Mouse (Mus musculus): ENCODE measurements at regions not wholly inside any gene's neighbourhood (a gene's known extent, or its start where the extent isn't known, plus 50 kb on each side); places are given as distances from the start of the nearest gene placed in this dataset.

DNA sequence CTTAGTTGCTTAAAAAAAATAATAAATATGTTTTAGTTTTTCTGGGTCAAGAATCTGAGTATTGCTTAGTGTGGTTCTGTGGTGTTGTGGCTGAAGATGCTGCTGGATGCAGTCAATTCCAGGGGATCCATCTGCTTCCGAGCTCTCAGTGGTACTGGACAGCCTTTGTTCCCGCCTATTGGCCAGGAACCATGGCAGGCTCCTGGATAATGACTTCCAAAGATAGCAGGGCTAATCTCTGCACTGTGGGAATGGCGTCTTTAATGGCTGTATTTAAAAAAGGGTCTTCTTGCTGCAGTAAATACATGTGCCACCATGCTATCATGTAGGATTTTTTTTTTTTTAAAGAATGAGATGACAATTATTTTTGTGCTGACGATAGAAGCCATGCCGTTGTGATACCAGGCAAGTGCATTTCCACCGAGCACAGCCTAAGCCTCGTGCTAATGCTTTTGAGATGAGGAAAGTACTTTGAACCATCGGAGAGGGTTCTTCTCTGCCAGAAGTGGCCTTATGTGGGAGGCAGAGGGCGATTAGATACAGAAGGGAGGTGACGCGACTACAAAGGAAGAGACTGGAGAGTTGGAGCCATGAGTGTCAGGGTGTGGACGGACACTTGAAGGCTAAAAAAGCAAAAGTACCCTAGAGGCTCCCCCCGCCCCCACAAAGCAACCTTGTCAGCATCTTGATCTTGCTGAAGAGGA is 50.7 kb upstream of the Rgs8 start:
- DNase-seq = peak; percentile 25 to 42

DNA sequence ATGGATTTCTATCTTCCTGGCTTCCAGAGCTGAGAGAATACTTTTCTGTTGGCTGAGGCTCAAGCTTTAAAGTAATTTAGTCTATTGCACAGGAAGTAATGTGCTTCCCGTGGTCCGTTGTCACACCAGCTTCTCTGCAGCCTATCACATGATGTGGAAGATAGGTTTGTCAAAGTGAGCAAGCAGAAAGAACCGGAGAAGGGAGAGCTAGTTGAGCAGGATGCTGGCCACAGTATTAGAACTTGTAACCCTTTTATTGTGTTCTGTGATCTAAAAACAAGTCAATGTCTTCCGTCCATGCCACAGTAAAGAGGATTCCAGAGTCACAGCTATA is 50.2 kb upstream of the Rgs8 start:
- DNase-seq = no peak
